Mouse (Mus musculus): Measurements from ENCODE around the gene Rflna.

DNA sequence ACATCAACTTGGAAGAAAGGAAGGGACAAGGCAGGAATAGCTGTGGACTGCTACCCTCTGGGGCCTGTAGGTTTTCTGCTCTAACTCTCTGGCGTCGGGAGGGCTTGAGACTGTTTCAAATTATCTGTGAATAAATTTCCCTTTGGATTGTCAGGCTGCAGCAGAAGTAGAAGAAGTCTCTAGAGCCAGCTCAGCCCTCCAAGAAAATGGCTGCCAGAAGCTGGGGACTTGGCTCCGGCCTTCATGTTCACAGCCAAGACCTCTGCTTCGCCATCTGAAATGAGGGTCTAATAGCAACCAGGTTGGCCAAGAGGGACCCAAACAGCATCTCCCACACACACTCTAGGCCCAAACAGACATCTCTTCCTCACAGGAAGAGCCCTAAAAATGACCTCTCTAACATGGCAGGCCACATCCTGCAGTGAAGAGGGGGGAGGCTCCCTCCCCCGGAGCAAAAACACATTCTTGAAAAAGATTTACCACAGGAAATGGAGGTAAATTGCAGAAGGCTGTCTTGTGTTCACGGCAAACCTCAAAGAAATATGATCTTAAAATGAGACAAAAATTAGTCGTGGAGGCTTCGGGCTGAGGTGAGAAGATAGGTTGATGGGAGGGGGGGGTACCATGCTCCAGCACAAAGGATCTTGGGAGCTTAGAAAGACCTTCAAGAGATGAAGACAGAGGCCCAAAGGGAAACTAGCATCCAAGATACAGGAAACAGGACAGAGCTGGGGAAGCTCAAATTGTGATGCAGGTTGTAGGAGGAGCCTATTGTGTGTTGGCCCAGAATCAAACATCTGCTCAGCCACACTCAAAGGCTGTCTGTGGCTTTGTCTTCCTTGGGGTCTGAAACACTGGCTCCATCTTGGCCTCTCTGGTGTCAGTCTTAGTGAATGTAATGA is 48.4 kb upstream of the Rflna start:
- no peak for TF ChIP-seq CTCF (IDR thresholded peaks at IDR 0.05; ENCODE audit: low read depth, low read length)
- TF ChIP-seq POLR2A (IDR thresholded peaks at IDR 0.05; ENCODE audit: borderline replicate concordance, low read depth, low read length) = no peak
